Mouse (Mus musculus) embryo, embryonic 11.5 days (tissue): ENCODE results near the gene Kcnh1.

ENCODE experiments used
- DNase-seq: peaks from one replicate; pipeline ENCODE4 v3.0.0-alpha.2; 2012; ENCODE audit warnings: low read depth, low spot score

Kcnh1 gene

GRCm38 (mm10) chr1:192520836-192521435 lies 330.4 kb downstream of the Kcnh1 start:
- no peak for DNase-seq

- DNase-seq, result no peak
These were observed 332.0 kb downstream of the Kcnh1 start for GRCm38 (mm10) chr1:192522376-192523178.

GRCm38 (mm10) chr1:192525711-192526350 lies 335.3 kb downstream of the Kcnh1 start:
- DNase-seq, result no peak

- DNase-seq, result no peak
These were observed 341.0 kb downstream of the Kcnh1 start for GRCm38 (mm10) chr1:192531490-192532146.

GRCm38 (mm10) chr1:192532212-192532611 lies 341.6 kb downstream of the Kcnh1 start:
- DNase-seq, result no peak

GRCm38 (mm10) chr1:192533016-192533415 lies 342.4 kb downstream of the Kcnh1 start:
- no peak for DNase-seq

GRCm38 (mm10) chr1:192536440-192536839 lies 345.9 kb downstream of the Kcnh1 start:
- DNase-seq, result no peak

- no peak for DNase-seq
These were observed 346.6 kb downstream of the Kcnh1 start for GRCm38 (mm10) chr1:192537169-192537568.

- DNase-seq, result no peak
These were observed 351.5 kb downstream of the Kcnh1 start for GRCm38 (mm10) chr1:192542093-192542492.

- no peak for DNase-seq
These were observed 353.1 kb downstream of the Kcnh1 start for GRCm38 (mm10) chr1:192543686-192544085.

GRCm38 (mm10) chr1:192544091-192544490 lies 353.5 kb downstream of the Kcnh1 start:
- DNase-seq, result no peak

GRCm38 (mm10) chr1:192544901-192545300 lies 354.3 kb downstream of the Kcnh1 start:
- no peak for DNase-seq

- no peak for DNase-seq
These were observed 356.3 kb downstream of the Kcnh1 start for GRCm38 (mm10) chr1:192546843-192547242.

- no peak for DNase-seq
These were observed 360.0 kb downstream of the Kcnh1 start for GRCm38 (mm10) chr1:192550561-192550960.

GRCm38 (mm10) chr1:192555516-192555915 lies 364.9 kb downstream of the Kcnh1 start:
- no peak for DNase-seq

- no peak for DNase-seq
These were observed 367.5 kb downstream of the Kcnh1 start for GRCm38 (mm10) chr1:192557978-192558594.

GRCm38 (mm10) chr1:192559341-192559740 lies 368.8 kb downstream of the Kcnh1 start:
- DNase-seq, result no peak
